Mouse (Mus musculus): Measurements from ENCODE around the gene Mcub. TPM values are rescaled to one million over a fixed set of nuclear protein-coding genes. Genes with fewer than 3 reads are reported as not detected.

Mcub gene
- total and polyA plus RNA-seq, 3 experiments: 2.9 to 3.8 (median 3.7) TPM

- no peak overlapping the region for H3K4me3 ChIP-seq (replicated peaks in 1 of 3; ENCODE audit: low read depth in 2 of 3, low read length in 2 of 3, poor library complexity in 1 of 3)
- H3K4me2 ChIP-seq (ENCODE audit: insufficient read depth, low read depth, poor library complexity, severe bottlenecking): no peak overlapping the region
- dilution Hi-C loops (cut with MboI; ENCODE audit: extremely low pct_ligation_motif_present, extremely low pct_unique_long_range_greater_than_20kb, low sequenced_read_pairs): no loop called here
- H3K9ac ChIP-seq (ENCODE audit: insufficient read depth, low read depth): no peak overlapping the region
- no peak for DNase-seq (ENCODE audit: extremely low read depth)
- peaks cover 18 to 29% of the 10 kb centered on the region in 2 experiments for H3K36me3 ChIP-seq (replicated peaks in 1 of 2; ENCODE audit: control insufficient read depth in 1 of 2, insufficient read depth in 1 of 2, low read length in 1 of 2)
- no peak overlapping the region for H3K27ac ChIP-seq (ENCODE audit: insufficient read depth, low read depth)
- no peaks in the 10 kb centered on the region for H3K9me3 ChIP-seq (replicated peaks; ENCODE audit: low read length)
- in situ Hi-C loops (cut with MboI; ENCODE audit: low pct_ligation_motif_present, low pct_unique_long_range_greater_than_20kb, low sequenced_read_pairs): no loop called here
- no peaks in the 10 kb centered on the region for H3K27me3 ChIP-seq (replicated peaks)
- H3K79me2 ChIP-seq (replicated peaks; ENCODE audit: control insufficient read depth, extremely low read depth, insufficient read depth, poor library complexity, severe bottlenecking): no peaks in the 10 kb centered on the region
- H3K4me1 ChIP-seq (ENCODE audit: control insufficient read depth in 1 of 2, insufficient read depth in 2 of 2): peaks cover 0 to 3% of the 10 kb centered on the region in 2 experiments; a peak in 1 of 4 replicates
- no peak for TF ChIP-seq MAFK (IDR thresholded peaks at IDR 0.05; ENCODE audit: insufficient replicate concordance, low read length)
- no peak for TF ChIP-seq CTCF (conservative IDR thresholded peaks at IDR 0.05 in 1 of 2, IDR thresholded peaks at IDR 0.05 in 1 of 2; ENCODE audit: low read depth in 2 of 2, low read length in 2 of 2)
- no peak for TF ChIP-seq NRF1 (IDR thresholded peaks at IDR 0.05; ENCODE audit: low read depth, low read length)
- no peak for TF ChIP-seq E2F4 (IDR thresholded peaks at IDR 0.05; ENCODE audit: insufficient replicate concordance, low read depth, low read length)
- no peak for TF ChIP-seq TCF12 (IDR thresholded peaks at IDR 0.05; ENCODE audit: low read depth, low read length)
- no peak for TF ChIP-seq MAZ (IDR thresholded peaks at IDR 0.05; ENCODE audit: low read depth, low read length)
- no peak for TF ChIP-seq HCFC1 (IDR thresholded peaks at IDR 0.05; ENCODE audit: low read depth, low read length)
- TF ChIP-seq RAD21 (IDR thresholded peaks at IDR 0.05; ENCODE audit: low read depth, low read length): no peak
- TF ChIP-seq NELFE (IDR thresholded peaks at IDR 0.05; ENCODE audit: low read depth, low read length): no peak
- no peak for TF ChIP-seq ELF1 (IDR thresholded peaks at IDR 0.05; ENCODE audit: low read depth, low read length)
- TF ChIP-seq POLR2A (IDR thresholded peaks at IDR 0.05; ENCODE audit: low read depth, low read length): no peak
- TF ChIP-seq TBP (conservative IDR thresholded peaks at IDR 0.05; ENCODE audit: low read depth, low read length): no peak
- no peak for TF ChIP-seq JUND (conservative IDR thresholded peaks at IDR 0.05; ENCODE audit: low read depth, low read length)
- no peak for TF ChIP-seq CHD2 (IDR thresholded peaks at IDR 0.05; ENCODE audit: low read length)
- TF ChIP-seq ZMIZ1 (IDR thresholded peaks at IDR 0.05; ENCODE audit: low read depth, low read length): no peak
- no peak for TF ChIP-seq ETS1 (conservative IDR thresholded peaks at IDR 0.05; ENCODE audit: low read depth, low read length)
- TF ChIP-seq ZKSCAN1 (IDR thresholded peaks at IDR 0.05; ENCODE audit: borderline replicate concordance, low read depth, low read length): no peak
- TF ChIP-seq IRF4 (IDR thresholded peaks at IDR 0.05; ENCODE audit: low read depth, low read length): no peak
Measured at GRCm38 (mm10) chr3:129979510-129979909, 9.5 kb upstream of the Mcub start.

GRCm38 (mm10) chr3:129978716-129979115 is 8.7 kb upstream of the Mcub start:
- peaks cover 12 to 22% of the 10 kb centered on the region in 2 experiments for H3K36me3 ChIP-seq (replicated peaks in 1 of 2; ENCODE audit: control insufficient read depth in 1 of 2, insufficient read depth in 1 of 2, low read length in 1 of 2)

More at GRCm38 (mm10) chr3:129978716-129979115, 8.7 kb upstream of the Mcub start:
- dilution Hi-C loops (cut with MboI; ENCODE audit: extremely low pct_ligation_motif_present, extremely low pct_unique_long_range_greater_than_20kb, low sequenced_read_pairs) (no loop called here), in situ Hi-C loops (cut with MboI; ENCODE audit: low pct_ligation_motif_present, low pct_unique_long_range_greater_than_20kb, low sequenced_read_pairs) (no loop called here)
- Histone ChIP-seq H3K9me3 (replicated peaks; ENCODE audit: low read length) (no peaks in the 10 kb centered on the region), H3K27me3 (replicated peaks) (no peaks in the 10 kb centered on the region), H3K4me3 (replicated peaks in 1 of 3; ENCODE audit: low read depth in 2 of 3, low read length in 2 of 3, poor library complexity in 1 of 3) (no peak overlapping the region), H3K79me2 (replicated peaks; ENCODE audit: control insufficient read depth, extremely low read depth, insufficient read depth, poor library complexity, severe bottlenecking) (no peaks in the 10 kb centered on the region), H3K9ac (ENCODE audit: insufficient read depth, low read depth) (no peak overlapping the region), H3K27ac (ENCODE audit: insufficient read depth, low read depth) (no peak overlapping the region), H3K4me2 (ENCODE audit: insufficient read depth, low read depth, poor library complexity, severe bottlenecking) (no peak overlapping the region), H3K4me1 (ENCODE audit: control insufficient read depth in 1 of 2, insufficient read depth in 2 of 2) (peaks cover 0 to 3% of the 10 kb centered on the region in 2 experiments; a peak in 1 of 4 replicates)
- no peak for DNase-seq (ENCODE audit: extremely low read depth)
- TF ChIP-seq JUN (IDR thresholded peaks at IDR 0.05; ENCODE audit: insufficient read depth, low read depth, low read length) (no peak), IRF4 (IDR thresholded peaks at IDR 0.05; ENCODE audit: low read depth, low read length) (no peak), SMC3 (IDR thresholded peaks at IDR 0.05; ENCODE audit: low read depth, low read length) (no peak), BHLHE40 (IDR thresholded peaks at IDR 0.05; ENCODE audit: low read depth, low read length) (no peak), MAFK (IDR thresholded peaks at IDR 0.05; ENCODE audit: insufficient replicate concordance, low read length) (no peak), MYC (IDR thresholded peaks at IDR 0.05; ENCODE audit: low read depth, low read length) (no peak), NRF1 (IDR thresholded peaks at IDR 0.05; ENCODE audit: low read depth, low read length) (no peak), GABPA (IDR thresholded peaks at IDR 0.05; ENCODE audit: insufficient replicate concordance, low read depth, low read length) (no peak), KAT2A (IDR thresholded peaks at IDR 0.05; ENCODE audit: insufficient replicate concordance, low read length) (no peak), MEF2A (IDR thresholded peaks at IDR 0.05; ENCODE audit: borderline replicate concordance, low read depth, low read length) (no peak), EP300 (IDR thresholded peaks at IDR 0.05; ENCODE audit: low read length) (no peak), E2F4 (IDR thresholded peaks at IDR 0.05; ENCODE audit: insufficient replicate concordance, low read depth, low read length) (no peak), MAX (IDR thresholded peaks at IDR 0.05; ENCODE audit: low read length) (no peak), ELF1 (IDR thresholded peaks at IDR 0.05; ENCODE audit: low read depth, low read length) (no peak), JUND (conservative IDR thresholded peaks at IDR 0.05; ENCODE audit: low read depth, low read length) (no peak), CHD1 (IDR thresholded peaks at IDR 0.05; ENCODE audit: low read depth, low read length) (no peak), ZC3H11A (IDR thresholded peaks at IDR 0.05; ENCODE audit: low read depth, low read length) (no peak), HCFC1 (IDR thresholded peaks at IDR 0.05; ENCODE audit: low read depth, low read length) (no peak), TBP (conservative IDR thresholded peaks at IDR 0.05; ENCODE audit: low read depth, low read length) (no peak), RCOR1 (conservative IDR thresholded peaks at IDR 0.05; ENCODE audit: low read depth, low read length) (no peak)
